Mouse (Mus musculus) G1E-ER4 (cell line): ENCODE results near the gene Sept5. TPM values are rescaled to one million over a fixed set of nuclear protein-coding genes. Genes with fewer than 3 reads are reported as not detected.

ENCODE experiments used
- GATA1 ChIP-seq: IDR thresholded peaks from one replicate; pipeline ENCODE4 v1.8.0; 2012; ENCODE audit warnings: low read length, inconsistent platforms
- polyA plus RNA-seq: library from polyadenylated mRNA; stranded (reverse); fragments of >175 nt; gene quantifications from 2 replicates; pipeline ENCODE4 v1.2.3, GENCODE M21; 2012

Sept5 gene
- polyA plus RNA-seq, 1 experiment, result not detected

- no peak for TF ChIP-seq GATA1
Observed at GRCm38 (mm10) chr16:18642291-18642690, 12.5 kb upstream of the Sept5 start.

- TF ChIP-seq GATA1, result no peak
Observed at GRCm38 (mm10) chr16:18639382-18639929, 9.7 kb upstream of the Sept5 start.

GRCm38 (mm10) chr16:18638396-18638795 is 8.6 kb upstream of the Sept5 start:
- no peak for TF ChIP-seq GATA1

- TF ChIP-seq GATA1, result no peak
Observed at GRCm38 (mm10) chr16:18636804-18637203, 7.0 kb upstream of the Sept5 start.

GRCm38 (mm10) chr16:18636401-18636800 is 6.6 kb upstream of the Sept5 start:
- TF ChIP-seq GATA1, result no peak

GRCm38 (mm10) chr16:18633333-18633732 is 3.6 kb upstream of the Sept5 start:
- TF ChIP-seq GATA1, result no peak

- TF ChIP-seq GATA1, result no peak
Observed at GRCm38 (mm10) chr16:18632816-18633215, 3.1 kb upstream of the Sept5 start.

- no peak for TF ChIP-seq GATA1
Observed at GRCm38 (mm10) chr16:18632059-18632458, 2.3 kb upstream of the Sept5 start.

GRCm38 (mm10) chr16:18631141-18631540 is 1.4 kb upstream of the Sept5 start:
- TF ChIP-seq GATA1, result no peak

GRCm38 (mm10) chr16:18630291-18630690 is 537 bp upstream of the Sept5 start:
- no peak for TF ChIP-seq GATA1

- TF ChIP-seq GATA1, result no peak
Observed at GRCm38 (mm10) chr16:18628948-18629340, 810 bp downstream of the Sept5 start.

GRCm38 (mm10) chr16:18628206-18628947 is 1.4 kb downstream of the Sept5 start:
- TF ChIP-seq GATA1, result no peak

GRCm38 (mm10) chr16:18627163-18627562 is 2.6 kb downstream of the Sept5 start:
- TF ChIP-seq GATA1, result no peak

GRCm38 (mm10) chr16:18626376-18626878 is 3.3 kb downstream of the Sept5 start, which contains the start of gene Gm49601:
Gene Gm49601, minus strand, starts transcription at chr16:18626427.
- no peak for TF ChIP-seq GATA1

- TF ChIP-seq GATA1, result no peak
Observed at GRCm38 (mm10) chr16:18625791-18626311, 3.9 kb downstream of the Sept5 start.

GRCm38 (mm10) chr16:18625097-18625496 is 4.7 kb downstream of the Sept5 start:
- no peak for TF ChIP-seq GATA1

GRCm38 (mm10) chr16:18624641-18625040 is 5.1 kb downstream of the Sept5 start:
- no peak for TF ChIP-seq GATA1
